Mouse (Mus musculus): Measurements from ENCODE around the gene Usp17lb.
"Not testable (repeated sequence)": the region's sequence is repeated elsewhere in the genome, so short reads cannot be mapped to it uniquely, and the experiment has no call there.

Usp17lb gene

DNA sequence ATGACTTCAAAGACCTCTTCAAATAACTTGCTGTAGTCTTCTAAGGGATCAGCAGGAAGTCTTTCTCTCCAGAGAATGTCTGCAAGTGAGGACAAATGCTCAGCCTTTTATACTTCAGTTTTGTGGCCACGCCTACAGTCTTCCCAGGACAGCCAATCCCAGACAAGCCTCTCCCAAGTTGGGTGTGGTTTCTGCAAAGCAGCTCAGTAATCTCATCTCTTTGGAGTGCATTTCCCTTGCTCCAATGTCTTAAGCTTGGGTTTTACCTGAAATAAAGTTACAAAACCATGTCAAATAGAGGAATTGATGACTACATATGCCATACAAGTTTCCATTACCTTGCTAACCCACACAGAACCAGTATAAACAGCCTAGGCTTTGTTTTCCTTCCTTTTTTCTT lies at the start of gene Usp17lb:
Gene Usp17lb, minus strand, starts transcription at position 101 of the 400 bp plus-strand sequence.
- in situ Hi-C loops (cut with MboI; ENCODE audit: low sequenced_read_pairs) = no loop called here

DNA sequence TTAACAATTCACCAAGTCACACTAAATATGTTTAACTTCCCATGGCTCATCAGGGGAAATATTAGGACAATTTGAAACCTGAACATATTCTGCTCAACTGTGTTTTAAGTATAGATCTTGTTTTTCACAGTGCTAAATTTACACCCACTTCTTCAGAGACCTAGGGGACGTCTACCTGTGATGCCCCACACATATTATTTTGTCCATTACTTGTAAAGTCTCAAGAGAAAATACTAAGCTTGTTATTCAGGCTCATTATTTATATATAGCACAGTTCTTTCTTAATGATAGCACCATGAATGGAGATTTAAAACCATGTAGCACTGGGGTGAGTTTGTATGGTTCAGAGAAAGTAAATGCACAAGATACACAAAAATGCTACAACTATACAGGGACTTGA lies 35.3 kb upstream of the Usp17lb start, which contains the start of gene Olfr665:
Gene Olfr665, plus strand, starts transcription at position 301 of the 400 bp plus-strand sequence.
- in situ Hi-C loops (cut with MboI; ENCODE audit: low sequenced_read_pairs) = no loop called here

DNA sequence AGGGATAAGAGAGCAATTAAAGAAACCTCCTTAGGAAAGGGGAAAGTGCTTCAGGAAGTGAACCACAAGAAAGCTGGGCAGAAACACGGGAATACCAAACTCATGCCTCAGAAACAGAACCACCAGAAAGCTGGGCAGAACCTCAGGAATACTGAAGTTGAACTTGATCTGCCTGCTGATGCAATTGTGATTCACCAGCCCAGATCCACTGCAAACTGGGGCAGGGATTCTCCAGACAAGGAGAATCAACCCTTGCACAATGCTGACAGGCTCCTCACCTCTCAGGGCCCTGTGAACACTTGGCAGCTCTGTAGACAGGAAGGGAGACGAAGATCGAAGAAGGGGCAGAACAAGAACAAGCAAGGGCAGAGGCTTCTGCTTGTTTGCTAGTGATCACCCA lies 19.0 kb upstream of the Usp17lb start:
- in situ Hi-C loops (cut with MboI; ENCODE audit: low sequenced_read_pairs) = no loop called here

DNA sequence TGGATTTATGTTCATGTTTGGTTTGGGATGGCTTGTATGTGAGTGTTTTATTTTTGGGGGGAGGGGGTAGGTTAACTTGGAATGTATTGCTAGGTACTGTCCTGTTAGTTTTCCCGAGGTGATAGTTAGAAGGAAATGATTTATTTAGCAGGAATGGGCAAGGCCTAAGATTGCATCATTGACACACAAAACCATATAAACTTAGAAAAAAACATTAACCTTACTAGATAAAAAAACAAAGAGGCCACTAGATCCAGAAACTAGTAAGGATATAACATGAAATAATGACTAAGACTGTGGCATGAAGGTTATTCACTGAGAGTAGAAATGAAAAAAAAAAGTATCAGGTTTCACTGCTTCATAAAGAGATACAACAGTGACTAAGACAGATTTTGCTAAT lies 15.3 kb upstream of the Usp17lb start:
- in situ Hi-C loops (cut with MboI; ENCODE audit: low sequenced_read_pairs) = no loop called here

DNA sequence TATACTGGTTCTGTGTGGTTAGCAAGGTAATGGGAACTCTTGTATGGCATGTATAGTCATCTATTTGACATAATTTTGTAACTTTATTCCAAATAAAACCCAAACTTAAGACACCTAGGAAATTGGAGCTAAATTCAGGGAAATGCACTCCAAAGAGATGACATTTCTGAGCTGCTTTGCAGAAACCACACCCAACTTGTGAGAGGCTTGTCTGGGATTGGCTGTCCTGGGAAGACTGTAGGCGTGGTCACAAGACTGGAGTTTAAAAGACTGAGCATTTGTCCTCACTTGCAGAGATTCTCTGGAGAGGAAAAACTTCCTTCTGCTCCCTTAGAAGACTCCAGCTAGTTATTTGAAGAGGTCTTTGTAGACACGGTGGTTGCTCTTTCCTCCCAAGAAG lies 14.3 kb upstream of the Usp17lb start, which contains the start of gene Usp17la:
Gene Usp17la, plus strand, starts transcription at position 301 of the 400 bp plus-strand sequence.
- in situ Hi-C loops (cut with MboI; ENCODE audit: low sequenced_read_pairs) = not testable (repeated sequence)

GRCm38 (mm10) chr7:104855248-104855750 lies 12.9 kb upstream of the Usp17lb start:
- in situ Hi-C loops (cut with MboI; ENCODE audit: low sequenced_read_pairs) = no loop called here

- in situ Hi-C loops (cut with MboI; ENCODE audit: low sequenced_read_pairs) = not testable (repeated sequence)
These were observed 9.1 kb upstream of the Usp17lb start for GRCm38 (mm10) chr7:104851546-104851945.

GRCm38 (mm10) chr7:104843731-104844287 lies 1.4 kb upstream of the Usp17lb start:
- in situ Hi-C loops (cut with MboI; ENCODE audit: low sequenced_read_pairs) = no loop called here

GRCm38 (mm10) chr7:104810335-104810734 lies 32.1 kb downstream of the Usp17lb start:
- in situ Hi-C loops (cut with MboI; ENCODE audit: low sequenced_read_pairs) = not testable (repeated sequence)

GRCm38 (mm10) chr7:104790796-104791195 lies 51.6 kb downstream of the Usp17lb start:
- in situ Hi-C loops (cut with MboI; ENCODE audit: low sequenced_read_pairs) = no loop called here

Measured in CH12F3 (cell line).